Mouse (Mus musculus) kidney, embryonic 14.5 days (tissue): ENCODE measurements around the gene Orm2. TPM values are rescaled to one million over a fixed set of nuclear protein-coding genes. Genes with fewer than 3 reads are reported as not detected.
"Not testable (repeated sequence)": the region's sequence is repeated elsewhere in the genome, so short reads cannot be mapped to it uniquely, and the experiment has no call there.

Source experiments
- ATAC-seq: fragments of 200-750 bp; cut with Nextera tagmentation; 2 replicates; pipeline ENCODE4 v1.8.0; 2017; ENCODE audit warnings: moderate number of reproducible peaks, mild to moderate bottlenecking, moderate TSS enrichment, moderate library complexity; ENCODE audit not compliant: low FRiP score, low TSS enrichment
- H3K27ac ChIP-seq: fragments of 300-500 bp; sonication (generic); 2 replicates; pipeline ENCODE4 v1.5.1; 2014; ENCODE audit warnings: low read depth, mild to moderate bottlenecking, low read length, moderate library complexity, mixed read lengths
- H3K27me3 ChIP-seq: fragments of 300-500 bp; sonication (generic); 2 replicates; pipeline ENCODE4 v1.6.1; 2014; ENCODE audit warnings: mild to moderate bottlenecking, low read length; ENCODE audit not compliant: control insufficient read depth, insufficient read depth
- H3K36me3 ChIP-seq: fragments of 300-500 bp; sonication (generic); 2 replicates; pipeline ENCODE4 v1.6.1; 2014; ENCODE audit warnings: low read length, mixed read lengths; ENCODE audit not compliant: control insufficient read depth, insufficient read depth
- H3K4me1 ChIP-seq: fragments of 300-500 bp; sonication (generic); 2 replicates; pipeline ENCODE4 v1.6.1; 2014; ENCODE audit warnings: low read length, mixed read lengths; ENCODE audit not compliant: control insufficient read depth, insufficient read depth
- H3K4me2 ChIP-seq: fragments of 300-500 bp; sonication (generic); replicated peaks from 2 replicates; pipeline ENCODE4 v1.6.1; 2014; ENCODE audit warnings: low read depth, mild to moderate bottlenecking, low read length
- H3K4me3 ChIP-seq: fragments of 300-500 bp; sonication (generic); 2 replicates; pipeline ENCODE4 v1.5.1; 2014; ENCODE audit warnings: mild to moderate bottlenecking, low read length
- H3K9ac ChIP-seq: fragments of 300-500 bp; sonication (generic); 2 replicates; pipeline ENCODE4 v1.6.1; 2014; ENCODE audit warnings: low read depth, mild to moderate bottlenecking, low read length, moderate library complexity
- H3K9me3 ChIP-seq: fragments of 300-500 bp; sonication (generic); 2 replicates; pipeline ENCODE4 v1.6.1; 2016; ENCODE audit warnings: low read length; ENCODE audit not compliant: control insufficient read depth
- whole genome bisulfite sequencing: fragments of 180-500 bp; shearing (Covaris S2); extraction: QIAGEN DNeasy Blood & Tissue Kit; methylation state at CpG from one replicate; pipeline ENCODE4 v1.1.7; 2014; 5-methylcytosine and 5-hydroxymethylcytosine counted together
- polyA plus RNA-seq: library from polyadenylated mRNA; unstranded; fragments of >200 nt; fragmentation: Nextera tagmentation; extraction: Ambion mirVana; gene quantifications from 2 replicates; pipeline ENCODE4 v1.2.1, GENCODE M21; 2014

Gene Orm2
- not detected in 2 replicates for polyA plus RNA-seq

DNA sequence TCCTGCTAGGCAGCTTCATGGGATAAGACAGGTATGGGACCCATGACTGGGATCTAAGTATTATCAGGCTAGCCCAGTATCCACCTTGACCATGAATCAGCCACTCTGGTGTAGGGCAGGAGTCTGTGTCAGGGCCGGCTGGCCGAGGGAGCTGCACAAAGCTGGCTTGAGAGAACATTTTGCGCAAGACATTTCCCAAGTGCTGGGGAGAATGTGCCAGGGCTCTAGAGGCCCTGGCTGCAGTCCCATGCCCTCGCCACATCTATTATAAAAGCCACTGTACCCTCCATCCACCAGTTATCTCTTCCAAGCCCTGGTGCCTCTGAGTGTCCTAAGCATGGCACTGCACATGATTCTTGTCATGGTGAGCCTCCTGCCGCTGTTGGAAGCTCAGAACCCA, at the start of gene Orm2:
Gene Orm2 (plus strand): TSS at position 300 of the 400 bp plus-strand sequence.
- no peak within 1 kb of the TSS for H3K9ac ChIP-seq
- no peaks in the 10 kb centered on the region for H3K36me3 ChIP-seq
- WGBS, result 74% methylated on average over 5 of the region's 5 CpGs
- no peaks in the 10 kb centered on the region for H3K27me3 ChIP-seq
- no peak within 1 kb of the TSS for H3K4me2 ChIP-seq
- no peak for ATAC-seq
- no peaks in the 10 kb centered on the region for H3K9me3 ChIP-seq
- no peaks in the 10 kb centered on the region for H3K4me1 ChIP-seq
- no peak within 1 kb of the TSS for H3K27ac ChIP-seq
- no peak within 1 kb of the TSS for H3K4me3 ChIP-seq

DNA sequence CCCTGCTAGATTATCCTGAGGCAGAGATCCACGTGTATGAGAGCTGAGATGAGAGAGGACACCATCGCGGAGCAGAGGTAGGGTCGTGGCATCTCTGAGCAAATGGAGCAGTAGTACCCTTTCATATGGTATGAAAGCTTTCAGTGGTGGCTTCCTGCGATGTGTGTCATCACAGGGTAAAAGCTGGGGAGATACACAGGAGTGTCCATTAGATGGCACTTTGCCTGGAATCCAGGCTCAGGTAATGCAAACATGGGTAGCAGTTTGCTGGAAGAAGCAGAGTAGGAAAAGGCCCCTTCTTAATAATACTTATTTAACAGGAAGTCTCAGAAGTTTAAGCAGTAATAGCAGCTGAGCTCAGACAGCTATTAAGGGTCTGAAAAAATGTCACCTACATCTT, 48.2 kb upstream of the Orm2 start:
- H3K4me1 ChIP-seq, result no peaks in the 10 kb centered on the region
- H3K9me3 ChIP-seq, result no peaks in the 10 kb centered on the region
- no peak overlapping the region for H3K4me3 ChIP-seq
- no peak for ATAC-seq
- H3K36me3 ChIP-seq, result peaks cover 21% of the 10 kb centered on the region; the same call in 1 of the 2 replicates
- 79% methylated on average over 5 of the region's 5 CpGs for WGBS
- H3K4me2 ChIP-seq, result no peak overlapping the region
- no peak overlapping the region for H3K27ac ChIP-seq
- H3K27me3 ChIP-seq, result no peaks in the 10 kb centered on the region
- H3K9ac ChIP-seq, result no peak overlapping the region

- ATAC-seq, result peak; percentile 37; the same call in 1 of the 2 replicates
- Histone ChIP-seq H3K27ac (no peak overlapping the region), H3K27me3 (no peaks in the 10 kb centered on the region), H3K9ac (no peak overlapping the region), H3K4me2 (no peak overlapping the region), H3K36me3 (peaks cover 19% of the 10 kb centered on the region; the same call in 1 of the 2 replicates), H3K4me3 (no peak overlapping the region), H3K9me3 (no peaks in the 10 kb centered on the region), H3K4me1 (no peaks in the 10 kb centered on the region)
- WGBS, result 70% methylated on average over 9 of the region's 9 CpGs
Observed at GRCm38 (mm10) chr4:63316076-63316746, 46.0 kb upstream of the Orm2 start.

DNA sequence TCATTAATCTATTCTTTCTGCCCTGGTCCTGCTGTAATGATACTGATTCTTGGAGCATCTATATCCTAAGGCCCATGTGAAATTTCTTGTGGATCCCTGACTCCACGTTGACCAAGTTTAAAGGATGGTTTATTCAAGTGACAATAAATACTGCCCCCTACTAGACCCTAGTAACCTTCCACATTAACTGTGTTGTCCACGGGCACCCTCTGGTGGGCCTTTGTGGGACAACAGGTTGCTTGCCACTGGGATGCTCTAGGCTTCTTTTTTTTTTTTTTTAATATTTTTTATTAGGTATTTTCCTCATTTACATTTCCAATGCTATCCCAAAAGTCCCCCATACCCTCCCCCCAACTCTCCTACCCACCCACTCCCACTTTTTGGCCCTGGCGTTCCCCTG, 42.7 kb upstream of the Orm2 start:
- H3K9ac ChIP-seq, H3K4me2 ChIP-seq, H3K4me1 ChIP-seq, H3K9me3 ChIP-seq, H3K27me3 ChIP-seq, H3K27ac ChIP-seq, ATAC-seq, H3K4me3 ChIP-seq: not testable (repeated sequence)
- 18% methylated on average over 3 of the region's 3 CpGs for WGBS
- peaks cover 39% of the 10 kb centered on the region for H3K36me3 ChIP-seq

DNA sequence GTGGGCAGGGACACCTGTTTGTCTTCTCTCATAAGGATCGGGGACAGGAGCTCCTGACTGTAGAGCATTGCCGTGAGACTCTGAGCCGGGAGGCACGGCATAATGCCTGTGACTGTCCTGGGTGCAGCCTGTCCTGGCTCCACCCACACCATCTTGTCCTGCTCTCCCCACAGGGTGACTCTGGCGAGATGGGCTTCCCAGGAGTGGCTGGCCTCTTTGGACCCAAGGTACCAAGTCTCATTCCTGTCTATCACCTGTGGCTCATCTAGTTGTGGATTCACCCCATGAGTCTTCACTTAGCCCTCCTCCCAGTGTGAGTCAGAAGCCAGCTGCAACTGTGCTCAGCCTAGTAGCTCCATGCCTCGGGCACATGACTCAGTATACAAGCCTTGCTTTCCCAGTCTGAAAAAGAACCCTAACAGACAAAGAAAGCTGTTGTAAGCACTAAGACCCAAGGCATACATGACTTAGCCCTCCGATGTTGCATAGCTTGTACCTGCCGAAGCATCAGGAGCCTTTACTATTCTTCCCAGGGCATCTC, 38.9 kb upstream of the Orm2 start:
- H3K36me3 ChIP-seq, result peaks cover 30% of the 10 kb centered on the region
- no peaks in the 10 kb centered on the region for H3K9me3 ChIP-seq
- no peak overlapping the region for H3K4me3 ChIP-seq
- no peaks in the 10 kb centered on the region for H3K27me3 ChIP-seq
- no peaks in the 10 kb centered on the region for H3K4me1 ChIP-seq
- WGBS, result 84% methylated on average over 8 of the region's 8 CpGs
- no peak overlapping the region for H3K4me2 ChIP-seq
- H3K27ac ChIP-seq, result no peak overlapping the region
- H3K9ac ChIP-seq, result no peak overlapping the region
- no peak for ATAC-seq

- Histone ChIP-seq H3K4me1 (no peaks in the 10 kb centered on the region), H3K27me3 (no peaks in the 10 kb centered on the region), H3K9me3 (0 out of 2 replicates have a peak, but pooled peaks cover 2% of the 10 kb centered on the region), H3K4me2 (no peak overlapping the region), H3K36me3 (peaks cover 3% of the 10 kb centered on the region; the same call in 1 of the 2 replicates), H3K4me3 (no peak overlapping the region), H3K27ac (no peak overlapping the region), H3K9ac (no peak overlapping the region)
- 97% methylated on average over 4 of the region's 4 CpGs for WGBS
- ATAC-seq, result no peak
Observed at GRCm38 (mm10) chr4:63333403-63333802, 28.8 kb upstream of the Orm2 start.

GRCm38 (mm10) chr4:63338414-63339076, 23.7 kb upstream of the Orm2 start:
- Histone ChIP-seq H3K4me1 (no peaks in the 10 kb centered on the region), H3K9ac (no peak overlapping the region), H3K36me3 (no peaks in the 10 kb centered on the region), H3K27ac (no peak overlapping the region), H3K9me3 (no peaks in the 10 kb centered on the region), H3K4me2 (no peak overlapping the region), H3K27me3 (no peaks in the 10 kb centered on the region), H3K4me3 (no peak overlapping the region)
- 62% methylated on average over 3 of the region's 3 CpGs for WGBS
- ATAC-seq, result no peak

DNA sequence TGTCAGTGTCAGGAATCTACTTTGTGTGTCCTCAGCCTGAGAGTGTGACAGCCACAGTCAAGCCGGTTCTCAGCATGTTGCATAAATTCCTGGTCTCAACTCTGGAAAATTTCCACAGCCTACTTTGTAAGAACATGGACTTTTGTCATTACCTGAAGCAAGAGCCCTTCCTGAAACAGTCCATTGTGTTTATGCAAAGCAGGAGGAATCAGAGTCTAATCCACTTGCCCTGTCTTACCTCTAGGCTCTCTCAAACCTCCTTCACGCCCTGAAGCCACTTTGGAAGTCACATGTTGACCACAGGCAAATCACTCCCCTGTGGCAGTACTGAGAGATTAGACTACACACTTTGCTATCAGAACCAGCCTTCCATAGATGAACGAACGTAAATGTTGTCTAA, 19.8 kb upstream of the Orm2 start:
- 63% methylated on average over 4 of the region's 4 CpGs for WGBS
- H3K27ac ChIP-seq, result no peak overlapping the region
- H3K4me3 ChIP-seq, result no peak overlapping the region
- H3K9me3 ChIP-seq, result no peaks in the 10 kb centered on the region
- H3K4me1 ChIP-seq, result no peaks in the 10 kb centered on the region
- no peak overlapping the region for H3K9ac ChIP-seq
- H3K36me3 ChIP-seq, result no peaks in the 10 kb centered on the region
- no peak for ATAC-seq
- H3K4me2 ChIP-seq, result no peak overlapping the region
- no peaks in the 10 kb centered on the region for H3K27me3 ChIP-seq

DNA sequence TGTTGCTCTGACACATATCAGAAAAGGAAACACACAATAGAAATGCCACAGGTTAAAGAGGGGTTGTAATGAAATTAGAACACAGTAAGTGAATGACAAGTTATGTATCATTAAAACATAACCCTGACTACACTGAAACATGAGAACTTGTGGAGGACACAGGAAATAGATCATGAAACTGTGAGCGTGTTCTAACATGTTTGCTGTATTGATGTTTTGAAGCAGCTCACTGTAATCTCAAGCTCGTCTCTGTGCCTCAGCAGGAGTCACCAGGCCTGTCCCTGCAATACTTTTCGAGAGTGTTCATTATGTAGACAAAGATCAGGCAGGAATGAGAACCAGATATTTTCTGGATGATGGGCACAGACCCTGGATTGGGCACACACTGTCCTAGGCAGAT, 18.6 kb upstream of the Orm2 start:
- Histone ChIP-seq H3K9me3 (no peaks in the 10 kb centered on the region), H3K9ac (no peak overlapping the region), H3K27ac (no peak overlapping the region), H3K27me3 (no peaks in the 10 kb centered on the region), H3K4me2 (no peak overlapping the region), H3K4me3 (no peak overlapping the region), H3K4me1 (no peaks in the 10 kb centered on the region), H3K36me3 (no peaks in the 10 kb centered on the region)
- no peak for ATAC-seq
- WGBS, result 61% methylated on average over 3 of the region's 3 CpGs
